Mouse (Mus musculus): ENCODE data around the gene Dnase1l1. TPM values are rescaled to one million over a fixed set of nuclear protein-coding genes. Genes with fewer than 3 reads are reported as not detected.

Dnase1l1 gene
- polyA plus RNA-seq (2015; fragmentation: Nextera tagmentation; extraction: Ambion mirVana), result 2.8 and 4.3 TPM in 2 replicates

DNA sequence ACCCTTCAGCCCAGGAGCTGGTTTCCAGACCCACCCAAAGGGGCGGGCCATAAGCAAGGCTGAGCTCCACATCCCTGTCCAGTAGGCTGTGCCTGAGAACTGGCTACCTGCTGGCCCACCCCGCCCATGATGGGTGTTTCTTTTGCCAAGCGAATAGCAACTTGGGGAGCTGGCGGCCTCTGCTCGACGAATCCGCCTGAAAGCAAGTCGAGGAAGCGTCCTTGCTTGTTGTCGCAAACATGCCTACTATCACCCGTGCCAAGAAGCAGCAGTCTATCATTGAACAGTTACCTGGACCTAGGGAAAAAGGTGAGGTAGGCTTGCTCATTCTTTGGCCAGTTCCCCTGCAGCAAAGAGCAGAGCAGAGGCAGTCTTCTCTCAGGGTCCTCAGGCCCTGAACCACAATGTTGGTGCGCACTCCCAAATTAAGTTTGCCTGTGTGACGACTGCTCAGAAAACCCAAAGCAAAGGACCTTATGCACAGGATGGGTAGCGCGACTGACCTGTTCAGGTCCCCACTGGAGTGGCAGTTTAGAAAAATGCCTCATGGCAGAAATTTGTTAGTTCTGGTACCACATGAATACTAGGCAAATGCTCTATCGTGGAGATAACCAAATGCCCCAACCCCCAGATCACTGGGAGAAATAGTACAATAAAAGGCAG, at the start of gene Dnase1l1, which contains the start of gene Taz:
Gene Dnase1l1 (minus strand): TSS at position 606 of the 663 bp plus-strand sequence.
Gene Taz (plus strand): TSS at position 181 of the 663 bp plus-strand sequence.
- 22% methylated on average over 16 of the region's 16 CpGs for WGBS

GRCm38 (mm10) chrX:74330166-74330930, 48.2 kb upstream of the Dnase1l1 start:
- H3K36me3 ChIP-seq (ENCODE audit: control insufficient read depth, insufficient read depth, low read length), result 0 out of 2 replicates have a peak, but pooled peaks cover 5% of the 10 kb centered on the region
- no peak for ATAC-seq
- no peaks in the 10 kb centered on the region for H3K27me3 ChIP-seq (ENCODE audit: control insufficient read depth, insufficient read depth, low read depth, low read length)
- peak overlapping the region; percentile 84 for H3K4me2 ChIP-seq (ENCODE audit: low read length)
- no peaks in the 10 kb centered on the region for H3K9me3 ChIP-seq (replicated peaks; ENCODE audit: control insufficient read depth, low read length, poor library complexity, severe bottlenecking)
- WGBS, result 26% methylated on average over 2 of the region's 2 CpGs
- peak overlapping the region; percentile 54 for H3K4me3 ChIP-seq (ENCODE audit: low read depth, low read length)
- peaks cover 31% of the 10 kb centered on the region for H3K4me1 ChIP-seq (ENCODE audit: control insufficient read depth, insufficient read depth, low read length)
- peak overlapping the region; percentile 73 for H3K9ac ChIP-seq (ENCODE audit: low read depth, low read length)
- peak overlapping the region; percentile 89 for H3K27ac ChIP-seq (ENCODE audit: low read length)

More for the DNA sequence above, at the start of gene Dnase1l1, which contains the start of gene Taz:
- Histone ChIP-seq H3K4me2 (ENCODE audit: low read length) (peak within 1 kb of the TSS; percentile 76), H3K9ac (ENCODE audit: low read depth, low read length) (peak within 1 kb of the TSS; percentile 80), H3K27ac (ENCODE audit: low read length) (peak within 1 kb of the TSS; percentile 82), H3K36me3 (ENCODE audit: control insufficient read depth, insufficient read depth, low read length) (no peaks in the 10 kb centered on the region), H3K4me1 (ENCODE audit: control insufficient read depth, insufficient read depth, low read length) (peaks cover 13% of the 10 kb centered on the region), H3K9me3 (replicated peaks; ENCODE audit: control insufficient read depth, low read length, poor library complexity, severe bottlenecking) (no peaks in the 10 kb centered on the region), H3K4me3 (ENCODE audit: low read depth, low read length) (peak within 1 kb of the TSS; percentile 58), H3K27me3 (ENCODE audit: control insufficient read depth, insufficient read depth, low read depth, low read length) (no peaks in the 10 kb centered on the region)
- ATAC-seq, result peak; percentile 63

GRCm38 (mm10) chrX:74329215-74329671, 47.1 kb upstream of the Dnase1l1 start:
- Histone ChIP-seq H3K27ac (ENCODE audit: low read length) (peak overlapping the region; percentile 89), H3K27me3 (ENCODE audit: control insufficient read depth, insufficient read depth, low read depth, low read length) (no peaks in the 10 kb centered on the region)

DNA sequence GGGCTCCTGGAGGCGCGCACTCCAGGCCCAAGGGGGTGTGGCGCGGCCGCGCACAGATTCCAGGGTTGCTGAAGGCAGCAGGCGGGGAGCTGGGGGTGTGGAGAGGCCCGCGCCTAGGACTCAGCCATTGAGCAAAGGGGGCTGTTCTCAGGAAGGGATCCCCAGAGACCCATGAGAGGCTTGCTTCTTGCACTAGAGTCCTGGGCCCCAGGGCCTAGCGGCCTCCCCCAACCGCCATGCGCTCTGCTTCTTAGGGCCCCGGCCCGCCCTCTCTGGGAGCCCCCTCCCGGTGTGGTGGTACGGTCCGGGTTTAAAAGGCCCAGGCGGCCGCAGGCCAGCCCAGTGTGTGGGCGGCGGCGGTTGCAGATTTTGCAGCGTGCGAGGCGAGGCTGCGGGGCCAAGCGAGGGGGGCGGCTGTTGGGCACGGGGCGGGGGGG, 46.6 kb upstream of the Dnase1l1 start, which contains the start of gene Plxna3:
Gene Plxna3 (plus strand): TSS at position 342 of the 437 bp plus-strand sequence.
- peak; percentile 95 for ATAC-seq
- WGBS, result 25% methylated on average over 27 of the region's 30 CpGs
- Histone ChIP-seq H3K4me1 (ENCODE audit: control insufficient read depth, insufficient read depth, low read length) (peaks cover 31% of the 10 kb centered on the region), H3K9ac (ENCODE audit: low read depth, low read length) (peak within 1 kb of the TSS; percentile 73), H3K27me3 (ENCODE audit: control insufficient read depth, insufficient read depth, low read depth, low read length) (no peaks in the 10 kb centered on the region), H3K36me3 (ENCODE audit: control insufficient read depth, insufficient read depth, low read length) (0 out of 2 replicates have a peak, but pooled peaks cover 3% of the 10 kb centered on the region), H3K9me3 (replicated peaks; ENCODE audit: control insufficient read depth, low read length, poor library complexity, severe bottlenecking) (no peaks in the 10 kb centered on the region), H3K4me2 (ENCODE audit: low read length) (peak within 1 kb of the TSS; percentile 84), H3K4me3 (ENCODE audit: low read depth, low read length) (peak within 1 kb of the TSS; percentile 54), H3K27ac (ENCODE audit: low read length) (peak within 1 kb of the TSS; percentile 89)

More at GRCm38 (mm10) chrX:74329215-74329671, 47.1 kb upstream of the Dnase1l1 start:
- H3K4me3 ChIP-seq (ENCODE audit: low read depth, low read length), result peak overlapping the region; percentile 54
- peak overlapping the region; percentile 73 for H3K9ac ChIP-seq (ENCODE audit: low read depth, low read length)
- peak; percentile 74 for ATAC-seq
- 0 out of 2 replicates have a peak, but pooled peaks cover 5% of the 10 kb centered on the region for H3K36me3 ChIP-seq (ENCODE audit: control insufficient read depth, insufficient read depth, low read length)
- 32% methylated on average over 10 of the region's 10 CpGs for WGBS
- no peaks in the 10 kb centered on the region for H3K9me3 ChIP-seq (replicated peaks; ENCODE audit: control insufficient read depth, low read length, poor library complexity, severe bottlenecking)
- H3K4me2 ChIP-seq (ENCODE audit: low read length), result peak overlapping the region; percentile 84
- peaks cover 31% of the 10 kb centered on the region for H3K4me1 ChIP-seq (ENCODE audit: control insufficient read depth, insufficient read depth, low read length)

DNA sequence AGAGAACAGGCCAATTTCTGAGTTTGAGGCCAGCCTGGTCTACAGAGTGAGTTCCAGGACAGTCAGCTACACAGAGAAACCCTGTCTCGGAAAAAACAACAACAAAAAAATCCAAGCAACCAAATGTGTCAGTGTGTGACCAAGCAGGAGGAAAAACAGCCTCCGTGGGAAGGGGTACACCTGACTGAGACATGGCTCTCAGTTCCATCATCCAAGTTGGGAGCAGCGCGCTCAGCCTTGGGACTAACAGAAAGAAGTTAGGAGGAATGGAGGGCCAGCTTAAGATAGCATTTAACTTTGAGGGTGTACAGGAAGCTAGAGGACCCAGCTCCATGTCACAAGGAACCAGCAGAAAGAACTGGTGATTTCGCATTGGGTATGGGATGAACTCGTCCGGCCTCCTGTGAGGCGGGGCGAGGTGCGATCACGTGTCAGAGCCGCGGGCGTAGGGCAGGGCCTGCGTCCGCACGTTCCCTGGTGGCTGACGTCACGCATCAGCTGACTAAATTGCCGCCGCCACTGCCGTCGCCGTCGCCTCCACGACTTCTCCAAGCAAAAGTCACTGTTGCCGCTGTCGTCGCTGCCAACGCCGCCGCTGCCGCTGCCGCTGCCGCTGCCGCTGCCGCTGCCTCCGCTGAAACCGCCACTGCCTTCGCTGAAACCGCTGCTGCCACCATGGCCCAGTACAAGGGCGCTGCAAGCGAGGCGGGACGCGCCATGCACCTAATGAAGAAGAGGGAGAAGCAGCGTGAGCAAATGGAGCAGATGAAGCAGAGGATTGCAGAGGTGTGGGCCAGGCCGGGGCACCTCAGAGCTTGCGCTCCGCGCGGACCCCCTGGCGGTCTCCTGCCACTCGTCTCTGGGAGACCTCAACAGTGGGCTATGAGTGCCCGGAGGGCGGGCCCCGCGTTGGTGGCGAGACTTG, 30.7 kb upstream of the Dnase1l1 start, which contains the start of gene Fam50a:
Gene Fam50a (plus strand): TSS at position 494 of the 925 bp plus-strand sequence.
- peak within 1 kb of the TSS; percentile 61 for H3K4me3 ChIP-seq (ENCODE audit: low read depth, low read length)
- H3K4me1 ChIP-seq (ENCODE audit: control insufficient read depth, insufficient read depth, low read length), result peaks cover 9% of the 10 kb centered on the region
- H3K27ac ChIP-seq (ENCODE audit: low read length), result peak within 1 kb of the TSS; percentile 85
- H3K9me3 ChIP-seq (replicated peaks; ENCODE audit: control insufficient read depth, low read length, poor library complexity, severe bottlenecking), result no peaks in the 10 kb centered on the region
- no peaks in the 10 kb centered on the region for H3K27me3 ChIP-seq (ENCODE audit: control insufficient read depth, insufficient read depth, low read depth, low read length)
- peak within 1 kb of the TSS; percentile 76 for H3K4me2 ChIP-seq (ENCODE audit: low read length)
- peak within 1 kb of the TSS; percentile 73 for H3K9ac ChIP-seq (ENCODE audit: low read depth, low read length)
- WGBS, result 24% methylated on average over 40 of the region's 59 CpGs
- H3K36me3 ChIP-seq (ENCODE audit: control insufficient read depth, insufficient read depth, low read length), result no peaks in the 10 kb centered on the region; the same call in 1 of the 2 replicates
- peak; percentile 95 for ATAC-seq

DNA sequence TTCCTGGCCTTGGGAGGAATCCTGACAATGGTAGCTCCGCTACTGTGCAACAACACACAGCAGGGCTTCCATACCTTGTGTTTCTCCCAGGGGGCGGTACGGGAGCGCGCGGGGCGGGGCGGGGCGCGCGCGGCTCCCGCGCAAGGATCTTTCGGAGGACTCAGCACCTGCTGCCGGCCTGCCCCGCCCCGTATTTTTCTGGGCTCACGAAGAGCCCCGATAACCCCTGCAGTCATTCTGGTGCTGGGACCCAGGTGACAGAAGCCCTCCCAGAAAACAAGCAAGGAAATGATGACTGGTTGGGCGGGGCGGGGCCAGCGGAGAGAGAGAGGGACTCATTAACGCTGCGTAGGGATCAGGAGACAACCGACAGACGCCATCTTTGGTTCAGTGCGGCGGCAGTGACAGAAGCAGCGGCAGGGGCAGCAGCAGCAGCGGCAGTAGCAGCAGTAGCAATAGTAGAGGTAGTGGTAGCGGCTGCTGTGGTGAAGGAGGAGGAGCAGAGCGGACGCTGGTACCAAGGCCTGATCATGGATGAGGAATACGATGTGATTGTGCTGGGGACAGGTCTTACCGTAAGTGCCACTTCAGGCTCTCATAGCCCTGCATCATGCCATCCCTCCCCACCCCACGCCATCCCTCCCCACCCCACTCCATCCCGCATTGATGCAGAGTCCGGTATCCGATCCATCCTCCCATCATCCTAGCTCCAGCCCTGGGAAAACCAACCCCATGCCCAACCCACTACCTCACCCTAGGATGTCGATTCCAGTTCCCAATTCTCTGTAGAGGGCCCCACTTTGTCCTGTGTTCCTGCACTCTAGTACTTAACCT, 22.9 kb upstream of the Dnase1l1 start, which contains the start of gene Gdi1:
Gene Gdi1 (plus strand): TSS at position 132 of the 834 bp plus-strand sequence.
- Histone ChIP-seq H3K36me3 (ENCODE audit: control insufficient read depth, insufficient read depth, low read length) (peaks cover 6% of the 10 kb centered on the region; the same call in 1 of the 2 replicates), H3K27ac (ENCODE audit: low read length) (peak within 1 kb of the TSS; percentile 96), H3K4me2 (ENCODE audit: low read length) (peak within 1 kb of the TSS; percentile 80), H3K4me3 (ENCODE audit: low read depth, low read length) (peak within 1 kb of the TSS; percentile 49), H3K9ac (ENCODE audit: low read depth, low read length) (peak within 1 kb of the TSS; percentile 79), H3K4me1 (ENCODE audit: control insufficient read depth, insufficient read depth, low read length) (peaks cover 21% of the 10 kb centered on the region), H3K27me3 (ENCODE audit: control insufficient read depth, insufficient read depth, low read depth, low read length) (no peaks in the 10 kb centered on the region), H3K9me3 (replicated peaks; ENCODE audit: control insufficient read depth, low read length, poor library complexity, severe bottlenecking) (no peaks in the 10 kb centered on the region)
- peak; percentile 86 for ATAC-seq
- WGBS, result 18% methylated on average over 34 of the region's 41 CpGs

DNA sequence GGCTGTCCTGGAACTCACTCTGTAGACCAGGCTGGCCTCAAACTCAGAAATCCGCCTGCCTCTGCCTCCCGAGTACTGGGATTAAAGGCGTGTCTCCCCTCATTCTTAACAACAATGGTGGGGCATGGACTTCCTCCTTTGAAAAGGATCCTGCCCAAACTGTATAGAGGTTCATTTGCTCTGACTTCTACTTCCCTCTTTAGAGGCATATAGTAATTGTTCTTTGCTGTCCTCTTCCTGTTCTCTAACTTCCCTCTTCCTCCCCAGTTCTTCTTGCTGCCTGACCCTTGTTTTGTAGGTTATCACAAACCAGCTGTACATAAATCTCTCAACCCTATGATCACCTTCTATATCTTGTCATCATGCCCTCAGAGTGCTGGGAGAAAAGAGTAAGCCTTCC, 17.6 kb upstream of the Dnase1l1 start:
- Histone ChIP-seq H3K27ac (ENCODE audit: low read length) (no peak overlapping the region), H3K4me3 (ENCODE audit: low read depth, low read length) (no peak overlapping the region), H3K9me3 (replicated peaks; ENCODE audit: control insufficient read depth, low read length, poor library complexity, severe bottlenecking) (no peaks in the 10 kb centered on the region), H3K27me3 (ENCODE audit: control insufficient read depth, insufficient read depth, low read depth, low read length) (no peaks in the 10 kb centered on the region), H3K4me2 (ENCODE audit: low read length) (no peak overlapping the region), H3K36me3 (ENCODE audit: control insufficient read depth, insufficient read depth, low read length) (0 out of 2 replicates have a peak, but pooled peaks cover 6% of the 10 kb centered on the region), H3K4me1 (ENCODE audit: control insufficient read depth, insufficient read depth, low read length) (peaks cover 15% of the 10 kb centered on the region), H3K9ac (ENCODE audit: low read depth, low read length) (no peak overlapping the region)
- ATAC-seq, result no peak
- WGBS, result 73% methylated on average over 3 of the region's 3 CpGs

All from midbrain, embryonic 16.5 days (tissue).